Mouse (Mus musculus) hindbrain, embryonic 13.5 days (tissue): ENCODE data around the gene Ntrk2. TPM values are rescaled to one million over a fixed set of nuclear protein-coding genes. Genes with fewer than 3 reads are reported as not detected.
"Not testable (repeated sequence)": the region's sequence is repeated elsewhere in the genome, so short reads cannot be mapped to it uniquely, and the experiment has no call there.

ENCODE experiments used
- ATAC-seq: fragments of 200-750 bp; cut with Nextera tagmentation; 2 replicates; pipeline ENCODE4 v1.8.0; 2017; ENCODE audit warnings: moderate TSS enrichment; ENCODE audit not compliant: low FRiP score
- H3K27ac ChIP-seq: fragments of 300-500 bp; sonication (generic); 2 replicates; pipeline ENCODE4 v1.5.1; 2015; ENCODE audit warnings: inconsistent platforms, mild to moderate bottlenecking, moderate library complexity
- H3K27me3 ChIP-seq: fragments of 300-500 bp; sonication (generic); 2 replicates; pipeline ENCODE4 v1.6.1; 2015; ENCODE audit warnings: mild to moderate bottlenecking, inconsistent platforms
- H3K36me3 ChIP-seq: fragments of 300-500 bp; sonication (generic); 2 replicates; pipeline ENCODE4 v1.6.1; 2015; ENCODE audit warnings: mild to moderate bottlenecking, inconsistent platforms
- H3K4me1 ChIP-seq: fragments of 300-500 bp; sonication (generic); replicated peaks from 2 replicates; pipeline ENCODE4 v1.6.1; 2015; ENCODE audit warnings: inconsistent platforms
- H3K4me2 ChIP-seq: fragments of 300-500 bp; sonication (generic); 2 replicates; pipeline ENCODE4 v1.6.1; 2015; ENCODE audit warnings: inconsistent platforms, mild to moderate bottlenecking, moderate library complexity
- H3K4me3 ChIP-seq: fragments of 300-500 bp; sonication (generic); 2 replicates; pipeline ENCODE4 v1.5.1; 2015; ENCODE audit warnings: mild to moderate bottlenecking, inconsistent platforms
- H3K9ac ChIP-seq: fragments of 300-500 bp; sonication (generic); 2 replicates; pipeline ENCODE4 v1.6.1; 2015; ENCODE audit warnings: mild to moderate bottlenecking, inconsistent platforms
- H3K9me3 ChIP-seq: fragments of 300-500 bp; sonication (generic); 2 replicates; pipeline ENCODE4 v1.6.1; 2016; ENCODE audit warnings: inconsistent platforms
- WGBS: fragments of 180-500 bp; shearing (Covaris S2); methylation state at CpG from one replicate; pipeline ENCODE4 v1.1.7; 2015; 5-methylcytosine and 5-hydroxymethylcytosine counted together
- polyA plus RNA-seq: library from polyadenylated mRNA; unstranded; fragments of >200 nt; fragmentation: Nextera tagmentation; extraction: Ambion mirVana; gene quantifications from 2 replicates; pipeline ENCODE4 v1.2.1, GENCODE M21; 2015

Ntrk2 gene
- polyA plus RNA-seq, 1 experiment from 2014 or later = 99.2 TPM

- H3K4me1 ChIP-seq = peaks cover 6% of the 10 kb centered on the region
- no peak for ATAC-seq
- 0 out of 2 replicates have a peak, but pooled peaks cover 4% of the 10 kb centered on the region for H3K36me3 ChIP-seq
- no peaks in the 10 kb centered on the region for H3K9me3 ChIP-seq
- no peak overlapping the region for H3K9ac ChIP-seq
- WGBS = 69% methylated on average over 6 of the region's 6 CpGs
- H3K27ac ChIP-seq = peak overlapping the region; percentile 52; the same call in 1 of the 2 replicates
- no peaks in the 10 kb centered on the region for H3K27me3 ChIP-seq
- H3K4me2 ChIP-seq = no peak overlapping the region
- H3K4me3 ChIP-seq = no peak overlapping the region
Observed at GRCm38 (mm10) chr13:59030574-59030973, 224.2 kb downstream of the Ntrk2 start.

GRCm38 (mm10) chr13:59040156-59040915 is 234.0 kb downstream of the Ntrk2 start:
- Histone ChIP-seq H3K27me3 (no peaks in the 10 kb centered on the region), H3K4me3 (peak overlapping the region; percentile 24), H3K4me1 (peaks cover 37% of the 10 kb centered on the region), H3K4me2 (peak overlapping the region; percentile 41), H3K9me3 (no peaks in the 10 kb centered on the region), H3K36me3 (no peaks in the 10 kb centered on the region), H3K9ac (peak overlapping the region; percentile 43), H3K27ac (peak overlapping the region; percentile 97)
- 29% methylated on average over 16 of the region's 16 CpGs for WGBS
- peak; percentile 64 for ATAC-seq

GRCm38 (mm10) chr13:59041013-59041764 is 234.8 kb downstream of the Ntrk2 start:
- ATAC-seq = peak; percentile 99
- peaks cover 37% of the 10 kb centered on the region for H3K4me1 ChIP-seq
- H3K9me3 ChIP-seq = no peaks in the 10 kb centered on the region
- peak overlapping the region; percentile 97 for H3K27ac ChIP-seq
- peak overlapping the region; percentile 41 for H3K4me2 ChIP-seq
- H3K27me3 ChIP-seq = no peaks in the 10 kb centered on the region
- H3K9ac ChIP-seq = 0 out of 2 replicates have a peak overlapping the region, but pooled peaks have one; percentile 21
- WGBS = 22% methylated on average over 9 of the region's 9 CpGs
- H3K4me3 ChIP-seq = no peak overlapping the region
- no peaks in the 10 kb centered on the region for H3K36me3 ChIP-seq

GRCm38 (mm10) chr13:59052188-59052587 is 245.8 kb downstream of the Ntrk2 start:
- no peak for ATAC-seq
- no peak overlapping the region for H3K4me3 ChIP-seq
- H3K9me3 ChIP-seq = no peaks in the 10 kb centered on the region
- 79% methylated on average over 4 of the region's 4 CpGs for WGBS
- no peak overlapping the region for H3K4me2 ChIP-seq
- H3K9ac ChIP-seq = no peak overlapping the region
- 0 out of 2 replicates have a peak, but pooled peaks cover 12% of the 10 kb centered on the region for H3K4me1 ChIP-seq
- H3K36me3 ChIP-seq = no peaks in the 10 kb centered on the region; the same call in 1 of the 2 replicates
- no peak overlapping the region for H3K27ac ChIP-seq
- no peaks in the 10 kb centered on the region for H3K27me3 ChIP-seq

- H3K9ac ChIP-seq, H3K36me3 ChIP-seq, H3K27ac ChIP-seq, H3K9me3 ChIP-seq, ATAC-seq, H3K27me3 ChIP-seq, H3K4me3 ChIP-seq, H3K4me2 ChIP-seq: not testable (repeated sequence)
- WGBS = 89% methylated on average over 8 of the region's 8 CpGs
- H3K4me1 ChIP-seq = 0 out of 2 replicates have a peak, but pooled peaks cover 12% of the 10 kb centered on the region
Observed at GRCm38 (mm10) chr13:59054331-59054730, 248.0 kb downstream of the Ntrk2 start.

GRCm38 (mm10) chr13:59056859-59057258 is 250.5 kb downstream of the Ntrk2 start:
- 81% methylated on average over 4 of the region's 4 CpGs for WGBS
- H3K36me3 ChIP-seq = peaks cover 9% of the 10 kb centered on the region
- H3K4me3 ChIP-seq = no peak overlapping the region
- H3K9ac ChIP-seq = no peak overlapping the region
- no peaks in the 10 kb centered on the region for H3K9me3 ChIP-seq
- H3K27me3 ChIP-seq = no peaks in the 10 kb centered on the region
- no peak overlapping the region for H3K4me2 ChIP-seq
- no peak for ATAC-seq
- no peak overlapping the region for H3K27ac ChIP-seq
- 0 out of 2 replicates have a peak, but pooled peaks cover 11% of the 10 kb centered on the region for H3K4me1 ChIP-seq

- 71% methylated on average over 1 of the region's 1 CpGs for WGBS
- H3K4me1 ChIP-seq = 0 out of 2 replicates have a peak, but pooled peaks cover 3% of the 10 kb centered on the region
- no peak overlapping the region for H3K9ac ChIP-seq
- H3K9me3 ChIP-seq = no peaks in the 10 kb centered on the region
- no peak overlapping the region for H3K4me3 ChIP-seq
- H3K27ac ChIP-seq = no peak overlapping the region
- peaks cover 9% of the 10 kb centered on the region for H3K36me3 ChIP-seq
- ATAC-seq = no peak
- H3K27me3 ChIP-seq = no peaks in the 10 kb centered on the region
- H3K4me2 ChIP-seq = no peak overlapping the region
Observed at GRCm38 (mm10) chr13:59057886-59058285, 251.5 kb downstream of the Ntrk2 start.

- H3K9ac ChIP-seq = no peak overlapping the region
- H3K9me3 ChIP-seq = no peaks in the 10 kb centered on the region
- no peak overlapping the region for H3K4me3 ChIP-seq
- no peak overlapping the region for H3K27ac ChIP-seq
- no peak for ATAC-seq
- peaks cover 9% of the 10 kb centered on the region for H3K36me3 ChIP-seq
- H3K4me2 ChIP-seq = no peak overlapping the region
- 33% methylated on average over 7 of the region's 7 CpGs for WGBS
- H3K27me3 ChIP-seq = no peaks in the 10 kb centered on the region
- H3K4me1 ChIP-seq = 0 out of 2 replicates have a peak, but pooled peaks cover 3% of the 10 kb centered on the region
Observed at GRCm38 (mm10) chr13:59059118-59059517, 252.7 kb downstream of the Ntrk2 start.

GRCm38 (mm10) chr13:59065677-59066076 is 259.3 kb downstream of the Ntrk2 start:
- ATAC-seq = no peak
- Histone ChIP-seq H3K9ac (no peak overlapping the region), H3K4me3 (no peak overlapping the region), H3K4me1 (no peaks in the 10 kb centered on the region), H3K36me3 (peaks cover 2% of the 10 kb centered on the region), H3K27ac (no peak overlapping the region), H3K9me3 (no peaks in the 10 kb centered on the region), H3K27me3 (no peaks in the 10 kb centered on the region), H3K4me2 (no peak overlapping the region)
- WGBS = 77% methylated on average over 3 of the region's 3 CpGs

GRCm38 (mm10) chr13:59073635-59074256 is 267.4 kb downstream of the Ntrk2 start:
- Histone ChIP-seq H3K4me1 (peaks cover 25% of the 10 kb centered on the region), H3K27me3 (peaks cover 8% of the 10 kb centered on the region; the same call in 1 of the 2 replicates), H3K9me3 (no peaks in the 10 kb centered on the region), H3K9ac (0 out of 2 replicates have a peak overlapping the region, but pooled peaks have one; percentile 29), H3K4me3 (0 out of 2 replicates have a peak overlapping the region, but pooled peaks have one; percentile 3), H3K27ac (peak overlapping the region; percentile 60; the same call in 1 of the 2 replicates), H3K4me2 (peak overlapping the region; percentile 34; the same call in 1 of the 2 replicates), H3K36me3 (no peaks in the 10 kb centered on the region)
- peak; percentile 87 for ATAC-seq
- 20% methylated on average over 26 of the region's 26 CpGs for WGBS

GRCm38 (mm10) chr13:59076489-59076888 is 270.1 kb downstream of the Ntrk2 start:
- no peak overlapping the region for H3K4me3 ChIP-seq
- H3K9me3 ChIP-seq = no peaks in the 10 kb centered on the region
- H3K9ac ChIP-seq = no peak overlapping the region
- H3K4me2 ChIP-seq = no peak overlapping the region
- peaks cover 8% of the 10 kb centered on the region; the same call in 1 of the 2 replicates for H3K27me3 ChIP-seq
- H3K36me3 ChIP-seq = no peaks in the 10 kb centered on the region
- no peak overlapping the region for H3K27ac ChIP-seq
- no peak for ATAC-seq
- WGBS = 69% methylated on average over 4 of the region's 4 CpGs
- peaks cover 31% of the 10 kb centered on the region for H3K4me1 ChIP-seq
